Mouse (Mus musculus) NIH3T3 (cell line): ENCODE measurements at regions not wholly inside any gene's neighbourhood (a gene's known extent, or its start where the extent isn't known, plus 50 kb on each side); places are given as distances from the start of the nearest gene placed in this dataset.

Experiments used
- DNase-seq: peaks from one replicate; pipeline ENCODE4 v3.0.0-alpha.2; 2012; ENCODE audit warnings: low read depth

- DNase-seq = peak; percentile 61
Measured at GRCm38 (mm10) chr19:56177231-56177745, 109.6 kb upstream of the Habp2 start.

- peak; percentile 72 for DNase-seq
Measured at GRCm38 (mm10) chr19:56185756-56186155, 101.2 kb upstream of the Habp2 start.

GRCm38 (mm10) chr19:56189185-56189584, 97.8 kb upstream of the Habp2 start:
- DNase-seq = no peak

GRCm38 (mm10) chr19:56190222-56190621, 96.7 kb upstream of the Habp2 start:
- no peak for DNase-seq

- no peak for DNase-seq
Measured at GRCm38 (mm10) chr19:56198474-56199236, 88.3 kb upstream of the Habp2 start.

- peak; percentile 81 for DNase-seq
Measured at GRCm38 (mm10) chr19:56199401-56200150, 87.4 kb upstream of the Habp2 start.

GRCm38 (mm10) chr19:56201007-56201682, 85.8 kb upstream of the Habp2 start:
- peak; percentile 55 for DNase-seq

- peak; percentile 78 for DNase-seq
Measured at GRCm38 (mm10) chr19:56201738-56202480, 85.0 kb upstream of the Habp2 start.

GRCm38 (mm10) chr19:56202481-56203130, 84.3 kb upstream of the Habp2 start:
- peak; percentile 88 for DNase-seq

- DNase-seq = no peak
Measured at GRCm38 (mm10) chr19:56218536-56218935, 68.4 kb upstream of the Habp2 start.

GRCm38 (mm10) chr19:56220724-56221407, 66.1 kb upstream of the Habp2 start:
- no peak for DNase-seq

GRCm38 (mm10) chr19:56222496-56222895, 64.4 kb upstream of the Habp2 start:
- peak; percentile 51 for DNase-seq

GRCm38 (mm10) chr19:56225039-56225438, 61.9 kb upstream of the Habp2 start:
- no peak for DNase-seq

- no peak for DNase-seq
Measured at GRCm38 (mm10) chr19:56225518-56225917, 61.4 kb upstream of the Habp2 start.

- peak; percentile 34 for DNase-seq
Measured at GRCm38 (mm10) chr19:56228586-56228985, 58.4 kb upstream of the Habp2 start.

GRCm38 (mm10) chr19:56231430-56231829, 55.5 kb upstream of the Habp2 start:
- no peak for DNase-seq

- no peak for DNase-seq
Measured at GRCm38 (mm10) chr19:56231849-56232248, 55.1 kb upstream of the Habp2 start.

GRCm38 (mm10) chr19:56232269-56232668, 54.7 kb upstream of the Habp2 start:
- no peak for DNase-seq

GRCm38 (mm10) chr19:56232950-56233349, 54.0 kb upstream of the Habp2 start:
- no peak for DNase-seq

GRCm38 (mm10) chr19:56235040-56235439, 51.9 kb upstream of the Habp2 start:
- DNase-seq = peak; percentile 53
